Mouse (Mus musculus): ENCODE measurements around the gene Usp17ld.
"Not testable (repeated sequence)": the region's sequence is repeated elsewhere in the genome, so short reads cannot be mapped to it uniquely, and the experiment has no call there.

Usp17ld gene

DNA sequence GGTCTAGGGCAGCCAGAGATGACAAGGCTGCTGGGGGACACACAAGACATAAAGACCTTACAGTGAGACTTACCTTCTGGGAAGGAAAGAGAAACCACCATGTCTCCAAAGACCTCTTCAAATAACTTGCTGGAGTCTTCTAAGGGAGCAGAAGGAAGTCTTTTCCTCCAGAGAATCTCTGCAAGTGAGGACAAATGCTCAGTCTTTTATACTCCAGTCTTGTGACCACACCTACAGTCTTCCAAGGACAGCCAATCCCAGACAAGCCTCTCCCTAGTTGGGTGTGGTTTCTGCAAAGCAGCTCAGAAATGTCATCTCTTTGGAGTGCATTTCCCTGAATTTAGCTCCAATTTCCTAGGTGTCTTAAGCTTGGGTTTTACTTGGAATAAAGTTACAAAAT is at the start of gene Usp17ld:
Gene Usp17ld, minus strand, starts transcription at position 101 of the 400 bp plus-strand sequence.
- not testable (repeated sequence) for DNase-seq (ENCODE audit: low spot score)

DNA sequence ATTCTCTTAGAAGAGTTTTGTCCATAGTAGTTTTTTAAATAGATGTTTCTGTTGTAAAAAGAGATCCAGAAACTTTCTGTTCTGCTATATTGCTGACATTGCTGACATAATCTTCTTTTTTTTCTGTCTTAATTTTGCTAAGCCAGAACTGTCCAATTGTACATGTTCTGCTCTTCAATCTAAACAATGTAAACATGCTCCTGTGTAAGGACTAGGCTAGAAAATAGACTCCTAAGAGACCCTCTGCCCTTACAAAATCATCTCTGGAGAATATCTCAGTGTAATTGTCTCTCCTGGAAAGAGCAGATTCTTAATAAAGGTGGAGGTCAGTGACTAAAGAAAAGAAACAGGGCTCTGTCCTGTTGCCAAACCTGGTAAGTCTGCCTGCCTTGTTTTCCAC is 35.6 kb downstream of the Usp17ld start, which contains the start of gene Olfr594:
Gene Olfr594, plus strand, starts transcription at position 301 of the 400 bp plus-strand sequence.
- no peak for DNase-seq (ENCODE audit: low spot score)

DNA sequence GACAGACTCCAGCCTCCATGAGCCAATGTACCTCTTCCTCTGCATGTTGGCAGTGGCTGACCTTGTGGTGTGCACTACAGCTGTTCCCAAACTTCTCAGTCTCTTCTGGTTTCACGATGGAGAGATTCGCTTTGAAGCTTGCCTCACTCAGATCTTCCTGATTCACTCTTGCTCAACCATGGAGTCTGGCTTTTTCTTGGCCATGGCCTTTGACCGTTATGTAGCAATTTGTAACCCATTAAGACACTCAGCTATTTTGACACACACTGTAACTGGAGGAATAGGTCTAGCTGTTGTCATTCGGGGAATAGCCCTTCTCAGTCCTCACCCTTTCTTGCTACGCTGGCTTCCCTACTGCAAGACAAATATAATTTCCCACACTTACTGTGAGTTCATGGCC is 40.3 kb downstream of the Usp17ld start:
- DNase-seq (ENCODE audit: low spot score), result not testable (repeated sequence)

DNA sequence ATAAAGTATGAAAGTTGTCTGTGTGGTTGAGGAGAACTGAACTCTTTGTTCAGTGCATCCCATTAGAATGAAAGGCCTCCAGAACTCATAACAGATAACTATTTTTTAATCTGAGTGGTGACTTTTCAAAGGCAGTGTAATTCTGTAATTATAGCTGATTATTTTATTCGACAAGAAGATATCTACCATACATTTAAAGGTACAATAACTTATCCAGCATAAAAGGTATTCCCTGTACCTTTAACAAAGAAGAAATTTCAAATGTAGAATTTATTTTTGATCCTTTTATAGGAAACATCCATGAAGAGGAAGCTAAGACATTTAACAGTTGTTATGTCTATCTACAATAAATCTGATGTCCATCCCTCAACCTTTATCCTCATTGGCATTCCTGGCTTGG is 40.7 kb downstream of the Usp17ld start, which contains the start of gene Olfr593:
Gene Olfr593, plus strand, starts transcription at position 301 of the 400 bp plus-strand sequence.
- no peak for DNase-seq (ENCODE audit: low spot score)
